Mouse (Mus musculus) stomach, postnatal 0 days (tissue): ENCODE data around the gene Plekha7. TPM values are rescaled to one million over a fixed set of nuclear protein-coding genes. Genes with fewer than 3 reads are reported as not detected.

Experiments used
- ATAC-seq: fragments of 200-750 bp; cut with Nextera tagmentation; 2 replicates; pipeline ENCODE4 v1.8.0; 2017; ENCODE audit not compliant: low FRiP score, low TSS enrichment
- DNase-seq: peaks from one replicate; pipeline ENCODE4 v3.0.0-alpha.2; 2016; ENCODE audit warnings: low spot score
- H3K27ac ChIP-seq: fragments of 300-500 bp; sonication (generic); replicated peaks from 2 replicates; pipeline ENCODE4 v1.5.1; 2014; ENCODE audit warnings: mild to moderate bottlenecking, control low read depth
- H3K27me3 ChIP-seq: fragments of 300-500 bp; sonication (generic); 2 replicates; pipeline ENCODE4 v1.6.1; 2014; ENCODE audit warnings: low read length; ENCODE audit not compliant: control insufficient read depth, insufficient read depth
- H3K36me3 ChIP-seq: fragments of 300-500 bp; sonication (generic); 2 replicates; pipeline ENCODE4 v1.6.1; 2014; ENCODE audit warnings: low read length, mixed read lengths; ENCODE audit not compliant: control insufficient read depth, insufficient read depth
- H3K4me1 ChIP-seq: fragments of 300-500 bp; sonication (generic); replicated peaks from 2 replicates; pipeline ENCODE4 v1.6.1; 2014; ENCODE audit warnings: antibody characterized with exemption; ENCODE audit not compliant: control insufficient read depth, insufficient read depth
- H3K4me2 ChIP-seq: fragments of 300-500 bp; sonication (generic); replicated peaks from 2 replicates; pipeline ENCODE4 v1.6.1; 2014; ENCODE audit warnings: low read depth, mild to moderate bottlenecking, control low read depth, moderate library complexity
- H3K4me3 ChIP-seq: fragments of 300-500 bp; sonication (generic); 2 replicates; pipeline ENCODE4 v1.5.1; 2014; ENCODE audit warnings: low read depth, low read length, control low read depth
- H3K9ac ChIP-seq: fragments of 300-500 bp; sonication (generic); 2 replicates; pipeline ENCODE4 v1.6.1; 2014; ENCODE audit warnings: mild to moderate bottlenecking, low read length, control low read depth, mixed read lengths
- H3K9me3 ChIP-seq: fragments of 300-500 bp; sonication (generic); 2 replicates; pipeline ENCODE4 v1.6.1; 2016; ENCODE audit warnings: low read length; ENCODE audit not compliant: control insufficient read depth
- CTCF ChIP-seq: IDR thresholded peaks from 2 replicates; pipeline ENCODE4 v1.5.1; 2016; ENCODE audit warnings: antibody characterized with exemption, low read depth, mild to moderate bottlenecking, moderate library complexity
- EP300 ChIP-seq: optimal IDR thresholded peaks from 2 replicates; pipeline ENCODE3; 2016; ENCODE audit warnings: antibody characterized with exemption
- WGBS: fragments of 180-500 bp; shearing (Covaris S2); extraction: QIAGEN DNeasy Blood & Tissue Kit; methylation state at CpG from one replicate; pipeline ENCODE4 v1.1.7; 2014; 5-methylcytosine and 5-hydroxymethylcytosine counted together
- polyA plus RNA-seq: library from polyadenylated mRNA; unstranded; fragments of >200 nt; fragmentation: Nextera tagmentation; extraction: Ambion mirVana; gene quantifications from 2 replicates; pipeline ENCODE4 v1.2.1, GENCODE M21; 2015

Plekha7 gene
- polyA plus RNA-seq, 1 experiment from 2014 or later, result 10.1 TPM

DNA sequence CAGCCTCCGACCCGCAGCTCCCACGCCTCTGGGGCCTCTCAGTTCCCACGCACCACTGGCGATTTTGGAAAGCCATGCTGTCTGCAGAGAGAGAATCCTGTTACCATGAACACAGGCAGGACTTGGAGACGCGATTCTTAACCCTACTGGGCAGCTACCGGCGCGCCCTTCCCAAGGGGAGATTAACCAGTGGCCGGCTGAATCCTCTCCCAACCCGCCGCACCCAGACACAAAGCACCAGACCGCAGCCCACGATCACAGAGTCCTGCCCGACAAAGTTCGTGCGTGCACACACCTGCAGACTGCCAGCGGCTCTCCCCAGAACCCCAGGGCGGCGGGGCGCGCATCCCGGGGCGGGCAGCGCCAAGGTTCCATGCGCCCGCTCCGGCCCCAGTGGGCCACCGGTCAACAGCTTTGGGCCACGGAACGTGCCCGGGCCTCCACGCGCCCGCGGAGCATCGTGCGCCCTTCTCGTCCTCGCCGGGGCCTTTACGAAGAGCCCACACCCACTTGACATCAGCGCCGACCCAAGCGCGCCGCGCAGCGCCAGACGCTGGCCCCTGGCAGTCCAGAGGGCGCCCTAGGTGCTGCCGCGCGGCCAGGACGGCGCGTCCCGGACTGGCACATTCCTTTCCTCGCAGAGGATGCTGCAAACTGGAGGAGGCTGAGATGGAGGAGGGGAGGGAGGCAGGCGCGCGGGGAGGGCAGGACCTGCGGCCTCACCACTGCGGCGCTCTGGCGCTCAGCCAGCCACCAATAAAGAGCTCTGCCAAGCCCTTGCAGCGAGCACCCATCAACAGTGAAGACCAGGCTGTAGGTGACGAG lies 70.8 kb downstream of the Plekha7 start:
- Histone ChIP-seq H3K36me3 (no peaks in the 10 kb centered on the region), H3K27ac (no peak overlapping the region), H3K4me3 (peak overlapping the region; percentile 40), H3K9ac (peak overlapping the region; percentile 27; the same call in 1 of the 2 replicates), H3K27me3 (no peaks in the 10 kb centered on the region), H3K4me1 (0 out of 2 replicates have a peak, but pooled peaks cover 5% of the 10 kb centered on the region), H3K4me2 (peak overlapping the region; percentile 81), H3K9me3 (no peaks in the 10 kb centered on the region)
- ATAC-seq, result peak; percentile 43
- DNase-seq, result peak; percentile 64
- TF ChIP-seq EP300 (no peak), CTCF (peak; percentile 27; the same call in 1 of the 2 replicates)
- 1% methylated on average over 69 of the region's 69 CpGs for WGBS

- H3K4me1 ChIP-seq, result 0 out of 2 replicates have a peak, but pooled peaks cover 5% of the 10 kb centered on the region
- 56% methylated on average over 8 of the region's 8 CpGs for WGBS
- no peak overlapping the region for H3K27ac ChIP-seq
- DNase-seq (no peak), ATAC-seq (no peak)
- H3K36me3 ChIP-seq, result no peaks in the 10 kb centered on the region
- no peaks in the 10 kb centered on the region for H3K9me3 ChIP-seq
- no peaks in the 10 kb centered on the region for H3K27me3 ChIP-seq
- H3K4me2 ChIP-seq, result peak overlapping the region; percentile 81
- H3K9ac ChIP-seq, result 0 out of 2 replicates have a peak overlapping the region, but pooled peaks have one; percentile 4
- TF ChIP-seq EP300 (no peak), CTCF (no peak)
- H3K4me3 ChIP-seq, result peak overlapping the region; percentile 40; the same call in 1 of the 2 replicates
These were observed 71.6 kb downstream of the Plekha7 start for GRCm38 (mm10) chr7:116236608-116237007.

- TF ChIP-seq EP300 (no peak), CTCF (no peak)
- no peak for DNase-seq
- Histone ChIP-seq H3K4me3 (no peak overlapping the region), H3K9me3 (no peaks in the 10 kb centered on the region), H3K27me3 (no peaks in the 10 kb centered on the region), H3K36me3 (no peaks in the 10 kb centered on the region), H3K4me1 (0 out of 2 replicates have a peak, but pooled peaks cover 5% of the 10 kb centered on the region), H3K9ac (no peak overlapping the region), H3K27ac (no peak overlapping the region), H3K4me2 (no peak overlapping the region)
- ATAC-seq, result no peak
- WGBS, result 37% methylated on average over 7 of the region's 7 CpGs
These were observed 73.8 kb downstream of the Plekha7 start for GRCm38 (mm10) chr7:116234287-116234806.

- TF ChIP-seq CTCF (no peak), EP300 (no peak)
- DNase-seq (peak; percentile 48), ATAC-seq (peak; percentile 81)
- no peaks in the 10 kb centered on the region for H3K27me3 ChIP-seq
- H3K27ac ChIP-seq, result peak overlapping the region; percentile 49; the same call in 1 of the 2 replicates
- 0 out of 2 replicates have a peak, but pooled peaks cover 2% of the 10 kb centered on the region for H3K4me1 ChIP-seq
- H3K36me3 ChIP-seq, result no peaks in the 10 kb centered on the region
- no peak overlapping the region for H3K4me3 ChIP-seq
- H3K9ac ChIP-seq, result no peak overlapping the region
- 43% methylated on average over 11 of the region's 11 CpGs for WGBS
- no peaks in the 10 kb centered on the region for H3K9me3 ChIP-seq
- H3K4me2 ChIP-seq, result no peak overlapping the region
These were observed 77.2 kb downstream of the Plekha7 start for GRCm38 (mm10) chr7:116230811-116231609.

- ATAC-seq (no peak), DNase-seq (no peak)
- no peak for TF ChIP-seq EP300
- TF ChIP-seq CTCF, result no peak
- Histone ChIP-seq H3K9ac (no peak overlapping the region), H3K36me3 (no peaks in the 10 kb centered on the region), H3K4me1 (no peaks in the 10 kb centered on the region), H3K9me3 (no peaks in the 10 kb centered on the region), H3K27ac (no peak overlapping the region), H3K4me3 (no peak overlapping the region), H3K4me2 (no peak overlapping the region), H3K27me3 (no peaks in the 10 kb centered on the region)
- WGBS, result 61% methylated on average over 7 of the region's 7 CpGs
These were observed 81.3 kb downstream of the Plekha7 start for GRCm38 (mm10) chr7:116226877-116227282.
